Mouse (Mus musculus): ENCODE measurements around the gene Adamts13. TPM values are rescaled to one million over a fixed set of nuclear protein-coding genes. Genes with fewer than 3 reads are reported as not detected.

Adamts13 gene
- polyA plus RNA-seq, 1 experiment = not detected

GRCm38 (mm10) chr2:27044166-27044565 lies 71.0 kb downstream of the Adamts13 start:
- Histone ChIP-seq H3K27ac (ENCODE audit: control insufficient read depth, insufficient read depth, low read depth, low read length, poor library complexity) (no peak overlapping the region; the same call in 1 of the 2 replicates), H3K4me3 (replicated peaks; ENCODE audit: control insufficient read depth, low read depth, low read length) (no peak overlapping the region)
- WGBS = 89% methylated on average over 4 of the region's 4 CpGs

GRCm38 (mm10) chr2:27044641-27045040 lies 71.4 kb downstream of the Adamts13 start:
- TF ChIP-seq CTCF (IDR thresholded peaks at IDR 0.05; ENCODE audit: control insufficient read depth, insufficient read depth, low read length) (no peak), POLR2A (IDR thresholded peaks at IDR 0.05; ENCODE audit: borderline replicate concordance, control insufficient read depth, low read depth, low read length) (no peak)
- Histone ChIP-seq H3K4me3 (replicated peaks; ENCODE audit: control insufficient read depth, low read depth, low read length) (no peak overlapping the region), H3K27ac (ENCODE audit: control insufficient read depth, insufficient read depth, low read depth, low read length, poor library complexity) (no peak overlapping the region), H3K4me1 (ENCODE audit: control insufficient read depth, insufficient read depth, low read length) (no peaks in the 10 kb centered on the region)
- 68% methylated on average over 3 of the region's 3 CpGs for WGBS

More at GRCm38 (mm10) chr2:27044166-27044565, 71.0 kb downstream of the Adamts13 start:
- H3K4me1 ChIP-seq (ENCODE audit: control insufficient read depth, insufficient read depth, low read length) = no peaks in the 10 kb centered on the region
- TF ChIP-seq POLR2A (IDR thresholded peaks at IDR 0.05; ENCODE audit: borderline replicate concordance, control insufficient read depth, low read depth, low read length) (no peak), CTCF (IDR thresholded peaks at IDR 0.05; ENCODE audit: control insufficient read depth, insufficient read depth, low read length) (no peak)

DNA sequence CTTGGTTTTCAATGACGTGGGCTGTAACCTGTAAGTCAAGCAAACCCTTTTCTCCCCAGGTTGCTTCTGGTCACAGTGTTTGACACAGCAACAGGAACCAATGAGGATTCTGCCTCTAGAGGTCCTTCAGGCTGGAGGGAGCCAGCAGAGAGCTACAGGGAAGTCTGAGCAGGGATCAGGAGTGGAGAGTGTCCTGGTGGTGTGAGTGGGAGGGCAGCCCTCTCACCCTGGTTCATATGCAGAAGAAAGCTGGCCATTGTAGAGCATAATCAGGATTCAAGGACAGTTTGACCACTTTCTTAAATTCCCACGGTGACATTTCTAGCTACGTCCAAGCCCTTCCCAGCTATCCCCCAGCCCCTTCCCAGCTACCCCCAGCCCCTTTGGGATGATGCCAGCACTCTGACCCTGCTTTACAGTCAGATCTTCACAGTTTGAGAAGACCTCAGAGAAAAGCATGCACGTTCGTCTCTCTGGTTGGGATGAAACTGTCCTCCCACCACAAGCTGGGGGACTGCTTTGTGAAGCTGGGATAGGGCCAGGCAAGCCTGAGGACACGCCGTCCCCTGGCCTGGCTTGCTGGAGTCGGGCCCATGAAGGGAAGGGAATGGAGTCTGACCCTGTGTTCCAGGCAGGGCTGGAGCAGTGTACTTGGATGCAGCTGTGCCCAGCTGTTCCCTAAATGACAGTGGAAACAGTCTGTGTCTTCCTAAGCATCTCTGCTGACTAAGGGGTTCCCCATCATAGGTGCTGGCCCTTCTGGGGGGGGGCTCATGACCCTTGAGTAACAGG lies 73.0 kb downstream of the Adamts13 start:
- H3K27ac ChIP-seq (ENCODE audit: control insufficient read depth, insufficient read depth, low read depth, low read length, poor library complexity) = no peak overlapping the region
- WGBS = 65% methylated on average over 8 of the region's 8 CpGs
- H3K4me3 ChIP-seq (replicated peaks; ENCODE audit: control insufficient read depth, low read depth, low read length) = no peak overlapping the region
- H3K4me1 ChIP-seq (ENCODE audit: control insufficient read depth, insufficient read depth, low read length) = no peaks in the 10 kb centered on the region
- no peak for TF ChIP-seq POLR2A (IDR thresholded peaks at IDR 0.05; ENCODE audit: borderline replicate concordance, control insufficient read depth, low read depth, low read length)
- TF ChIP-seq CTCF (IDR thresholded peaks at IDR 0.05; ENCODE audit: control insufficient read depth, insufficient read depth, low read length) = no peak

- TF ChIP-seq POLR2A (IDR thresholded peaks at IDR 0.05; ENCODE audit: borderline replicate concordance, control insufficient read depth, low read depth, low read length) (no peak), CTCF (IDR thresholded peaks at IDR 0.05; ENCODE audit: control insufficient read depth, insufficient read depth, low read length) (no peak)
- Histone ChIP-seq H3K4me3 (replicated peaks; ENCODE audit: control insufficient read depth, low read depth, low read length) (no peak overlapping the region), H3K27ac (ENCODE audit: control insufficient read depth, insufficient read depth, low read depth, low read length, poor library complexity) (no peak overlapping the region), H3K4me1 (ENCODE audit: control insufficient read depth, insufficient read depth, low read length) (no peaks in the 10 kb centered on the region)
- 64% methylated on average over 6 of the region's 6 CpGs for WGBS
Measured at GRCm38 (mm10) chr2:27049408-27049807, 76.2 kb downstream of the Adamts13 start.

DNA sequence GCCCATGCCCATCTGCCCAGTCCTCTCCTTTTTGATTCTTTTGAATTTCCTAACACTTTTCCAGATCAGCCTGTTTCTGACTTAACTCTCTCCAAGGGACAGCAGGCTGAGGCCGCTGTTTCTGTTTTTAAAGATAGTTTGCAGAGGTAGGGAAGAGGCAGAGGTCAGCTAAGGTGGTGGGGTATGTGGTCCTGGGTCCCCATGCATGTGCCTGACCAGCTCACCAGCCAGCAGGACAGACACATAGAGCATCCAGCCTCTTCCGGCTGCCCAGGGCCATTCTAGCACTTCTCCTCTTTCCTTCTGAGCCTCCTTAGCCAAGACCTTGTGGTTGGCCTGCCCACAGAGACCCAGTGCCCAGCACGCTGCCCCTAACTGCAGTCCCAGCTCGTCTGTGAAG lies 85.0 kb downstream of the Adamts13 start:
- 28% methylated on average over 4 of the region's 4 CpGs for WGBS
- Histone ChIP-seq H3K4me3 (replicated peaks; ENCODE audit: control insufficient read depth, low read depth, low read length) (no peak overlapping the region), H3K27ac (ENCODE audit: control insufficient read depth, insufficient read depth, low read depth, low read length, poor library complexity) (no peak overlapping the region), H3K4me1 (ENCODE audit: control insufficient read depth, insufficient read depth, low read length) (no peaks in the 10 kb centered on the region)
- TF ChIP-seq POLR2A (IDR thresholded peaks at IDR 0.05; ENCODE audit: borderline replicate concordance, control insufficient read depth, low read depth, low read length) = no peak
- TF ChIP-seq CTCF (IDR thresholded peaks at IDR 0.05; ENCODE audit: control insufficient read depth, insufficient read depth, low read length) = no peak

DNA sequence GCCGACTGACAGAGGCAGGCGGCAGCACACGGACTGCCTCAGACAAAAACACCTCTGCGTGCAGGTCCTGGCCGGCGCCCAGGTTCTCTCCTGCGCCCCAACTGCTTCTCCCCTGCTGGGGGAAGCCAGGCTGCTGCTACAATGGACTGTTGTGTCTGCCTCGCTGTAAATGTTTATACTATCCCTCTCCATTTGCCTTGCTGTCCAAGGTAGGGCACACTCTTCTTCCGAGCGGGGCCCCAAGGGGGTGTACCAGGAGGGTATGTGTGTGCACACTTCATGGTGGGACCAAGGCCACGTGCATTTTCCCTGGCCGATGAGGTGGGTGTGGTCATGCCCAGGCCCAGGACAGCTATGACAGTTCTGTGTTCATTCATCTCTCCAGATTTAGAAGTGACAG lies 85.5 kb downstream of the Adamts13 start:
- Histone ChIP-seq H3K4me3 (replicated peaks; ENCODE audit: control insufficient read depth, low read depth, low read length) (no peak overlapping the region), H3K4me1 (ENCODE audit: control insufficient read depth, insufficient read depth, low read length) (no peaks in the 10 kb centered on the region), H3K27ac (ENCODE audit: control insufficient read depth, insufficient read depth, low read depth, low read length, poor library complexity) (no peak overlapping the region)
- no peak for TF ChIP-seq POLR2A (IDR thresholded peaks at IDR 0.05; ENCODE audit: borderline replicate concordance, control insufficient read depth, low read depth, low read length)
- no peak for TF ChIP-seq CTCF (IDR thresholded peaks at IDR 0.05; ENCODE audit: control insufficient read depth, insufficient read depth, low read length)
- WGBS = 20% methylated on average over 12 of the region's 12 CpGs

DNA sequence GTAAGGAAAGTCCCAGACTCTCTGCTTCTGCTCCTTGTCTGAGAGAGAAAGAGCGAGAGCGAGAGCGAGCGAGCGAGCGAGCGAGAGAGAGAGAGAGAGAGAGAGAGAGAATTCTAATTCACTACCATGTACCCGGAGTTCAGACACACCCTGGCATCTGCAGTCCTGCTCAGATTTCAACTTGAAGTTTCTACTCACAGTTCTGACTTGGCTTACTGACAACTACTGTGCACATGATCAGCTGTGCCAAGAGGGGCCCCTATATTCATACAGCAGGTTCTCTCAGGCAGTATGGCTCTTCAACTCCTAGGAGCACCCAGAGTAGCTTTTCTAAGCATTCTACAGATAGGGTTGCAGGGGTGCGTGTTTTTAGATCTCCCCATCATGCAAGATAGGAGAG lies 86.0 kb downstream of the Adamts13 start:
- Histone ChIP-seq H3K4me1 (ENCODE audit: control insufficient read depth, insufficient read depth, low read length) (no peaks in the 10 kb centered on the region), H3K4me3 (replicated peaks; ENCODE audit: control insufficient read depth, low read depth, low read length) (no peak overlapping the region), H3K27ac (ENCODE audit: control insufficient read depth, insufficient read depth, low read depth, low read length, poor library complexity) (no peak overlapping the region)
- TF ChIP-seq POLR2A (IDR thresholded peaks at IDR 0.05; ENCODE audit: borderline replicate concordance, control insufficient read depth, low read depth, low read length) = no peak
- no peak for TF ChIP-seq CTCF (IDR thresholded peaks at IDR 0.05; ENCODE audit: control insufficient read depth, insufficient read depth, low read length)
- 82% methylated on average over 9 of the region's 9 CpGs for WGBS

Other genes with a start within 250 kb of the Adamts13 start
- gene Abo, start 108.4 kb upstream of the Adamts13 start, polyA plus RNA-seq (2011; ENCODE audit: insufficient read depth, insufficient read length, low replicate concordance, missing spikeins) = not detected in 2 replicates
- gene Surf6, start 70.5 kb upstream of the Adamts13 start, polyA plus RNA-seq (2011; ENCODE audit: insufficient read depth, insufficient read length, low replicate concordance, missing spikeins) = 7.5 and 23.5 TPM in 2 replicates
- 13.0 and 13.1 TPM in 2 replicates for gene Med22, start 62.7 kb upstream of the Adamts13 start, polyA plus RNA-seq (2011; ENCODE audit: insufficient read depth, insufficient read length, low replicate concordance, missing spikeins)
- gene Rpl7a, start 62.7 kb upstream of the Adamts13 start, polyA plus RNA-seq (2011; ENCODE audit: insufficient read depth, insufficient read length, low replicate concordance, missing spikeins) = 161 and 199 TPM in 2 replicates
- gene Surf2, start 57.0 kb upstream of the Adamts13 start, polyA plus RNA-seq (2011; ENCODE audit: insufficient read depth, insufficient read length, low replicate concordance, missing spikeins) = 17.7 and 36.9 TPM in 2 replicates
- gene Surf1, start 56.9 kb upstream of the Adamts13 start, polyA plus RNA-seq (2011; ENCODE audit: insufficient read depth, insufficient read length, low replicate concordance, missing spikeins) = 32.1 and 58.4 TPM in 2 replicates
- 18.0 and 32.3 TPM in 2 replicates for gene Surf4, start 39.5 kb upstream of the Adamts13 start, polyA plus RNA-seq (2011; ENCODE audit: insufficient read depth, insufficient read length, low replicate concordance, missing spikeins)
- gene Stkld1, start 39.4 kb upstream of the Adamts13 start, polyA plus RNA-seq (2011; ENCODE audit: insufficient read depth, insufficient read length, low replicate concordance, missing spikeins) = 0.70 TPM in 1 of 2 replicates, not detected in the other
- 17.7 and 29.5 TPM in 2 replicates for gene Rexo4, start 9.0 kb upstream of the Adamts13 start, polyA plus RNA-seq (2011; ENCODE audit: insufficient read depth, insufficient read length, low replicate concordance, missing spikeins)
- gene Cacfd1, start 36.5 kb downstream of the Adamts13 start, polyA plus RNA-seq (2011; ENCODE audit: insufficient read depth, insufficient read length, low replicate concordance, missing spikeins) = 11.8 and 20.8 TPM in 2 replicates
- gene Slc2a6, start 54.6 kb downstream of the Adamts13 start, polyA plus RNA-seq (2011; ENCODE audit: insufficient read depth, insufficient read length, low replicate concordance, missing spikeins) = 6.3 and 26.1 TPM in 2 replicates
- gene Mymk, start 98.8 kb downstream of the Adamts13 start, polyA plus RNA-seq (2011; ENCODE audit: insufficient read depth, insufficient read length, low replicate concordance, missing spikeins) = not detected in 2 replicates
- gene Adamtsl2, start 106.0 kb downstream of the Adamts13 start, polyA plus RNA-seq (2011; ENCODE audit: insufficient read depth, insufficient read length, low replicate concordance, missing spikeins) = 0.85 TPM in 1 of 2 replicates, not detected in the other
- not detected in 2 replicates for gene Fam163b, start 169.1 kb downstream of the Adamts13 start, polyA plus RNA-seq (2011; ENCODE audit: insufficient read depth, insufficient read length, low replicate concordance, missing spikeins)
- gene Dbh, start 191.8 kb downstream of the Adamts13 start, polyA plus RNA-seq (2011; ENCODE audit: insufficient read depth, insufficient read length, low replicate concordance, missing spikeins) = not detected in 2 replicates

Data from bone marrow, adult 2 months (tissue).